Mouse (Mus musculus): Measurements from ENCODE around the gene Mapkap1.

GRCm38 (mm10) chr2:34667820-34668219 lies 261.2 kb downstream of the Mapkap1 start:
- TF ChIP-seq POLR2A (IDR thresholded peaks at IDR 0.05; ENCODE audit: low read depth, low read length) (no peak), CTCF (IDR thresholded peaks at IDR 0.05; ENCODE audit: extremely low read depth, insufficient read length, insufficient replicate concordance, low read depth, low read length) (no peak)

Measured in small intestine, adult 2 months (tissue).